Mouse (Mus musculus) spleen, adult 18-20 months (tissue): ENCODE results near the gene Psapl1.

Experiments
- DNase-seq, 2 experiments: peaks; one replicate each; pipeline ENCODE4 v3.0.0; 2022; ENCODE audit warnings: mixed read lengths in 2 of 2

The Psapl1 gene

GRCm38 (mm10) chr5:36203916-36204315 lies at the start of gene Psapl1:
Gene Psapl1 (plus strand): TSS chr5:36204021.
- no peak for DNase-seq

- DNase-seq = no peak
These were observed 48.8 kb upstream of the Psapl1 start for GRCm38 (mm10) chr5:36154879-36155485.

DNA sequence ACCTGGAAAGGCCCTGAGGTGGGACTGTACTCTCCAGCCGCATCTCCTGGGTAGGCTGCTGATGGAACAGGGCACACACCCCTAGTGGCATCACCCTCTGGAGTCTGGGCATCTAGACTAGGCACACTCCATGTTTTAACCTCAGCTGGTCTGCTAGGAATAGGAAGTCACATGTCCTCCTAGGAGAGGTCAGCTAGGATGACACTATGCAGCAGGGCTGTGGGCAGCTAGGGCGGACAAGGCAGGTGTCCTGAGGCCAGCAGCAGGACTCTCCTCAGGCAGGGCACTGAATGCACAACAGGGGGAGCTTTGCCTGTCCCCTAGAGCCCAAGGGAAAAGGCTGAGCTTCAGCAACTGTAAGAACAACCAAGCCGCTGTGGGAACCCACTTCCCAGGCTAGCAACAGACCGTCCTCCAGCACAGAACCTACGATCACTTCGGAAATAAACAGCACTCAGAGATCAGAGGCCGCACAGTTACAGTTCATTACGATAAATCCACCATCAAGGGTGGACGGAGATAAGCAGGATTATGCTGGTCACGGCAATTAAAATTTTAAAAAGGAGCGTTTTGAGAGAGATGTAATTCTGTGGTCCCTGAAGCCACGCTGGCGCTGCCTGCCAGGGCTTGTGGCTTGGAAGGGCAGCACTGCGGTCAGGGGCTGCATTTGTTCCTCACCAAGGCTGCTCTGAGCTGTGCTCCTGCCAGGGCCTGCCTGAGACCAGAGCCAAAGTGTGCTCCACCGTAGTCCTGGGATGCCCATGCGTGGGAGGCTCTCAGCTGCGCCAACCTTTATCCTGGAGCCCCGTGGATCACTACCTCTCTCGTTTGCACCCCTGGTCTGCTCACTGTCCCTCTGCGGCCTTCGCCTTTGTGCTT lies 38.2 kb upstream of the Psapl1 start:
- DNase-seq = no peak

DNA sequence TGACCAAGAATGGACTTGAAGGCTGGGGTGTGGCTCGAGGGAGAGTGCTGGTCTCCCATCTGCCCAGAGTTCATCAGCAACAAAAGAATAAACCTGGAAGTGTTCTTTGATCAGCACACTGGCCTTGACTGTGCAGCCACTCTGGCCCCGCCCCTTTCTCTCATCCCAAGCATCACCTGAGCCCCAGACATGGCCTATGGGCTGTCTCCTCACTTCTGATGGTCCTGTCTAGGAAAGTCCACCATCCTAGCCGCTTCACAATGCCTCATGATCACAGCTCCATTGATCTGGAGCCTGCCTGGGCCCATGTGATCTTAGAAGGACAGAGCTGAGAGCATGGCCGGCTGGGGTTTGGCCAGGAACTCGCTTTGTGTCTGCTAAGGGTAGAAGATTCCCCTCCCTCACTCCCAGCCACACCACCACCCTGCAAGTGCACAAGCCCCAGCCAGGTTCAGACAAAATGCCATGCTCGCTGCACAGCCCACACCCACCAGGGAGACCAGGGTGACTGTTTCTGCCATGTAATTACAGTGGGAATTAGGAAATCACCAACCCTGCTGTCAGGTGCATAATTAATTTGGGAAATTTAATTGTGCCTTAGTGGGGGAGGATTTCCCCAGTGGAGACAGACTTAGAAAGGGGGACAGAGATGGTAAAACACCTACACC lies 37.3 kb upstream of the Psapl1 start:
- no peak for DNase-seq

GRCm38 (mm10) chr5:36168963-36169650 lies 34.7 kb upstream of the Psapl1 start:
- no peak for DNase-seq

GRCm38 (mm10) chr5:36174569-36175115 lies 29.2 kb upstream of the Psapl1 start:
- no peak for DNase-seq

- no peak for DNase-seq
These were observed 27.4 kb upstream of the Psapl1 start for GRCm38 (mm10) chr5:36176409-36176808.

DNA sequence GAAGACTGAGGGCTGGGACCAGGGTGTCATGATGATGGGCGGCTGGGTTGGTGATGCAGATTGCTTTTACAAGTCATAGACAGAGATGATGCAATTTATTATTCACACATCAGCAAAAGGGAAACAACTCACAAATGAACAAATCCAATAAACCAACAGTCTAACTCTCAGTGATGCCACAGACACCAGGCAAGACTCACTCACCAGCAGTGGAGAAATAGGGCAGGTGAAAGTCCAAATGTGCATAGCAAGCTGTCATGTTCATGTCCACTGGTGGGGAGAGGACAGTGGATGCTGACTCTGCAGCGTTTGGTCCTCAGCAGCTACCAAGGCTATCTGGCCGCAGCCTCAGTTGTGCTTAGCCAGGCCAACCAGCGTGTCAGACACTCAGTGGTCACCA lies 26.9 kb upstream of the Psapl1 start:
- no peak for DNase-seq

- no peak for DNase-seq
These were observed 25.6 kb upstream of the Psapl1 start for GRCm38 (mm10) chr5:36178215-36178614.

DNA sequence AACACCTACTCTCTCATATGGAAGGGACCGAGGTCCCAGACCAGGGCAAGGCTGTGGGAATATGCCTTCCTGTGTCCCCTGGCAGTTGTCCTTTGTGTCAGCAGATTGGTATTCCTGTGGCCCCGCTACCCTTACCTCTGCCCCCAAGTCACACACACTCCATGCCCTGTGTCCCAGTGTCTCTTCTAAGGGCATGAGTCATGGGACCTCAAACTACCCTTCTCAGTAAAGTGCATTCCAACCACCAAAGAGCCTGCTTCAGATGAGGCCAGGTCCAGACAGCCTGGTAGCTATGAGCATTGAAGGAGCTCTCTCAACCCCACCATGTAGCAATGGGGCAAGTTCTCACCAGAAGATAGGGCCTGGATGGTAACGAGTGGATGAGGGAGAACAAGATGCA lies 25.0 kb upstream of the Psapl1 start:
- no peak for DNase-seq

DNA sequence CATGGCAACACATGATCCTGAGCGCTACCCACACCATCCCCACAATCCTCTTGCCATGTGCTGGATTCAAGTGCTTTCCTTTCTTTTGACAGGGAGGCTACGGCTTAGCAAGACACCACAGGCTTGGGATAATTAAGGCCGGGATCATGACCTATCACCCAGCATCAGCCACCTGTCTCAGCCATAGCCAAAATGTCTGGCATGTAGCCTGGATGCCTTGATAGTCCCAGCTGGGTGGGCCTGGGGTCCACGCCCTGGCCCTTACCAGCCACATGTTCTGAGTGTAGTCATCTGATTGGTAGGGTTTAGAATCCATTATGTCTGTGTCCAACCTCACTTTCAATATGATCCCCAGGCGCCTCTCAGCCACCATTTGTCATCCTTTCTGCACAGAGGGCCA lies 24.1 kb upstream of the Psapl1 start:
- DNase-seq = no peak

DNA sequence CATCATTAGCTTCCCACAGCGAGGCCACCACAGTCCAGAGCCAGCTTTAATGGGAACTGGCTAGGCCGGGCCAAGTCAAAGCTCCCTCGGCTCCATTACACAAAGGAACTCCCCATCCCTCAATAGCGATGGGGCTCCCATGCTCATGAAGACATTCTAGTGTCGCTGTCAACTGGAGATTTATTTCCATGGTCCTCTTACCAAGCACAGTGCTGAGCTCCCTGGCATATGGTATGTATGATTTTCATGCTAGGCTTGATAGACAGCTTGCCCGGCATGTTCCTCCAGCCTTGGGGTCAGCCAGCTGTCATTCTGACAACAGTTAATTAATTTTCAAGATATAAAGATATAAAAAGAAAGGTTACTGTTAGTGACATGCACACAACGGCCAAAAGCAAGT lies 21.5 kb upstream of the Psapl1 start:
- DNase-seq = no peak

DNA sequence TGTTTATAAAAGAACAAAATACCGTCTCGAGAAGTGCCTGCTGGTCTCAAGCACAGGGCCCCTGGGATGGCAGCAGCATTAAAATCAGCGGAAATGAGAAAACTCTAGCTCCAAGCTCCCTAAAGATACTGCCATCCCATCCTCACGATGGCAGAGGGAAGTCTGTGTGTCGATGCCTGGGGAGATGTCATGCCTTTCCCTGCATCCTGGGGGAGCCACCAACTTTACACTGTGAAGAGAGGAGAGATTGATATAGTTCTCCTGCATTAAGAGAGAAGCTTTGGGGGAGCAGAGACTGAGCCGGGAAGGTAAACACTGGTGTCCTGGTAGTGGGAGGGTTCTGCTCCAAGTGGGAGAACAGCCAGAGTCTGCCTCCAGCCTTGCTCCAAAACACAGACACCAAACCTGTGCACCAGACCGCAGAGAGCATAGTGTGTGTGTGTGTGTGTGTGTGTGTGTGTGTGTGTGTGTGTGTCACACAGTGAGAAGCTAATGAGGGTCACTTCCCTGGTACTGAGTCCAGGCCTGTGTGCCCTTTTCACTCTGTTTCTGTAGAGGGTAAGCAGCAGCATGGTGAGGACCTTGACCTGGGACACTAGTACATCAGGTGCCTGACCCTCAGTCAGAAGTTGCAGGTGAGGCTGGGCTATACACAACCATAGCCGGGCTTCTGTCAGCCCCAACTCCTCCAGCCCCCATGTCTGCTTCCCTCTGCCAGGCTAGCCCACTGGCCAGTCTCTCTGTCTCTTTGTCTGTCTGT lies 17.3 kb upstream of the Psapl1 start:
- no peak for DNase-seq

DNA sequence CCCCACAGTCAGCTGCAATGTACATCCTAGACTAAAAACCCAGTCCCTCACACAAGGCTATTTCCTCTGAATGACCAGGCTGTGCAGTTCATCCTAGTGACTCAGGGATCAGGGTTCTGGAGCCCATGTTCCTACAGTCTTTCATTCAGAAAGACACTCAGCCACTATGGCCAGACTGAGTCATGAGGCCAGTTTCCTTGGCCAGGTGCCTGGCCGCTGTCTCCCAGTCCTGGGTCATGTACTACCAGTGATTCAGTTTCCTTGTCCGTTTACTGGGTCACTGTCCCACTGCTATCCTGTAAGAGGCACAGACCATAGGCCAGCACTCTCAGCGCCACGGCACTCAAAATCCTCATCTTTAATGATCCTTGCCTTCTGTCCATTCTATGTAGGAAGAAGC lies 15.5 kb upstream of the Psapl1 start:
- DNase-seq = no peak

DNA sequence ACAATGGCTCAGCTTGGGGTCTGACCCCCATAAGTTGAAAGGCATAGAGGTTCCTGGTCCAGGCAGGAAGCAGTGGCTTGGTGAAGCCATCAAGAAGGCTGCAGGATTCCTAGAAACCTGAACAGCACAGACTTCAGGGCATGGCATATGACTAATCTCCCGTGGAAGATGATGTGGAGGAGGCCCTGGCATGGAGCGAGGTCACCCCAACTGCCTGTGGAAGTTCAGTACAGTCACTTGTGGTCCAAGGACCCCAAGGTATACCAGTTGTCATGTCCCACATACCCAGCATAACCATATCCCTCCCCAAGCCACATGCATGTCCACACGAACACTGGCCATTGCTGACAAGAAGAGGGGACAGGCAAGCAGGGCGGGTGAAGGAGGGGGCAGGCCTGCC lies 12.5 kb upstream of the Psapl1 start:
- no peak for DNase-seq

DNA sequence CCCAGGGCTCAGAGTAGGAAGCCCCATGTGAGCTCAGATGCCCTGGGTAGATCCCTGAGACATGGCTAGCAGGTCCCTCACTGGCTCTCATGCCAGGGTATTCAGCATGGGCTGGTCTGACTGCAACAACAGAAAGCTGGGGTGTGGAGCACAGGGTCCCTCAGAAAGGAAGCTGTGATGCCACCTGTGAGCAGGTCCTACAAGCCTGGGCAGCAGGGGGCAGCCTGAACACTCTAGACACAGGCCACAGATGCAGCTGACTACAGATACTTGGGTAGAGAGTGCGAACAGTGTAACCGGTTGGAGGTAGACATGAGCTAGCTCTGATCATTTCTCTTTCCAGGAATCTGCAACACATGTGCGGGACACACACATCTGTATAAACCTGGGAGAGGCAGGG lies 11.9 kb upstream of the Psapl1 start:
- peak in 1 of 2 experiments; percentile 4 for DNase-seq

GRCm38 (mm10) chr5:36192677-36193076 lies 11.1 kb upstream of the Psapl1 start:
- DNase-seq = no peak

DNA sequence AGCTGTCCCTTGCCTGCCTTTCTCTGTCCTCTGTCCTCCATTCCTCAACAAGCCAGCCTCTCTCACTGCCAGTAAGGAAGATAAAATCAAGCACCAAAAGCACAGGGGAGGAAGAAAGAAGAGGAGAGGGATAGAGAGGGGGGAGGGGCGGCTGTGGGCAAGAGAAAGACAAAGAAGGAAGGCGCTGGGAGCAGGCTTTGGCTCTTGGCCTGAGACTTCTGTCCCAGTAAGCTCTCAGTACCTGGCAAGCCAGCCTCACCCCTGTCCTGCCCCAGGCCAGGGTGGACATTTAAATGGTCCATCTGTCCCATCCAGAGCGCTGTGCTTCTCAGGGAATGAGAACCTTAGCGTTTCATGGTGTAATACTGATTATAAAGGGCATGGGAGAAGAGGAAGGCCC lies 9.2 kb upstream of the Psapl1 start:
- no peak for DNase-seq

DNA sequence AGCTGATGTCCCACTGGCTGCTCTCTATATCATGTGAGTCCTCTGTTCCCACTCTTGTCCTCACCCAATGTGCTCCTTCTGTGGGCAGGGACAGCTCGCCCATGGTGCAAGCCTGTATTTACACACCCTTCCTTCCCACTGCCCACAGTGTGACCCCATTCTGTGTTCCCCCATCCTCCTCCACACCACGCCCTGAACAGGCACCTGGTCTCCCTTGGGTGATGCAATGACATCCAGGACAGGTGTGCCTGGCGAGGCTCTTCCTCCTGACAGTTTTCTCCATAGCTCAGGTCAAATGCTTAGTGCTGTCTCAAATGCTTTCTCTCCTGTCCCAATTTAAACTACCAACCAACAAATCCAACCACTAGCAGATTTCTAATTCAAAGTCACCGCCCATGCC lies 8.4 kb upstream of the Psapl1 start:
- DNase-seq = no peak

GRCm38 (mm10) chr5:36199519-36199918 lies 4.3 kb upstream of the Psapl1 start:
- DNase-seq = no peak

DNA sequence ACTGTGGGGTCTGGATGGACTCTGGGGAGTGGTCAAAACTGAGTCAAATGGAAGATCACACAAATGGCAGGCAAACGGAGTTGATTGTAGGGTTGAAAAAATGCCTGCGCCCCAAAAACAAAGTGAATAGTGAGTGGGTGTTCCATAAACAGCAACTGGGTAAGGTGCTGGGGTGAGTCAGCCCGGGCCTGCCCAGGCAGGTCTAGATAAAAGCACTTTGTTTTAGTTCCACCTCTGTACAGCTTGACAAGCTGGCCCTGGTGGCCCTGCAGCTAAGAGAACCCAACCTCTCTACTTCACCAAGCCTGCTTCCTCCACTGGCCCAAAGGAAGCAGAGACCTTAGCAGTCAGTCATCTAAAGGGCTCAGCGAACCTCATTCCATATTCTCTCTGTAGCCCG lies 1.0 kb upstream of the Psapl1 start:
- no peak for DNase-seq

- no peak for DNase-seq
These were observed 400 bp upstream of the Psapl1 start for GRCm38 (mm10) chr5:36203421-36203820.
